In genomic region chr8:123374239-123374578, GRCm38 (mm10) we compare ENCODE assay signal across 9 mouse cellular contexts. TPM values are rescaled to one million over a fixed set of nuclear protein-coding genes. Genes with fewer than 3 reads are reported as not detected.
DNase-seq lines count a peak whose midpoint lies in the region; ATAC-seq and TF ChIP-seq lines count a peak whose summit lies in the region.
"Had no signal": no experiment of that assay in that cellular context is flagged by ENCODE, and none has a peak within 500 bp of the region (broad histone marks: within the 10 kb centered on the region; RNA-seq: fewer than 3 reads in every experiment).

No protein-coding gene starts in this region.

- peaks cover 6% of the 10 kb centered on the region; the same call in 1 of the 2 replicates for H3K4me1 ChIP-seq in brown adipose tissue, adult 24 weeks (ENCODE audit: control insufficient read depth, insufficient read depth, insufficient read length, low read length)
- peaks cover 21% of the 10 kb centered on the region for H3K4me1 ChIP-seq in heart, embryonic 15.5 days (replicated peaks)
- peaks cover 9 to 11% of the 10 kb centered on the region in 2 experiments for H3K4me1 ChIP-seq in liver, embryonic 14.5 days (replicated peaks; ENCODE audit: control insufficient read depth in 2 of 2, insufficient read depth in 2 of 2, low read length in 1 of 2)
- peaks cover 6% of the 10 kb centered on the region; the same call in 1 of the 2 replicates for H3K4me1 ChIP-seq in neural tube, embryonic 11.5 days (ENCODE audit: control insufficient read depth, insufficient read depth, low read length)
- H3K4me1 ChIP-seq in stomach, postnatal 0 days (replicated peaks; ENCODE audit: control insufficient read depth, insufficient read depth), result no peaks in the 10 kb centered on the region

- H3K4me2 ChIP-seq in heart, embryonic 15.5 days, result peak overlapping the region; percentile 88
- peak overlapping the region; percentile 94 for H3K4me2 ChIP-seq in liver, embryonic 14.5 days (ENCODE audit: low read depth)
- peak overlapping the region; percentile 67 for H3K4me2 ChIP-seq in neural tube, embryonic 11.5 days (ENCODE audit: low read depth)
- H3K4me2 ChIP-seq in stomach, postnatal 0 days (replicated peaks; ENCODE audit: low read depth), result peak overlapping the region; percentile 86

- H3K9me3 ChIP-seq in heart, embryonic 15.5 days (replicated peaks), result no peaks in the 10 kb centered on the region
- no peaks in the 10 kb centered on the region for H3K9me3 ChIP-seq in liver, embryonic 14.5 days (ENCODE audit: control insufficient read depth, low read length)
- H3K9me3 ChIP-seq in neural tube, embryonic 11.5 days (ENCODE audit: control insufficient read depth, low read length), result no peaks in the 10 kb centered on the region
- no peaks in the 10 kb centered on the region for H3K9me3 ChIP-seq in stomach, postnatal 0 days (ENCODE audit: control insufficient read depth, low read length)

- H3K4me3 ChIP-seq in brown adipose tissue, adult 24 weeks (ENCODE audit: insufficient read depth, low read depth, low read length), result peak overlapping the region; percentile 99
- peak overlapping the region; percentile 80 for H3K4me3 ChIP-seq in heart, embryonic 15.5 days
- peak overlapping the region; percentile 79 to 97 for H3K4me3 ChIP-seq in liver, embryonic 14.5 days (ENCODE audit: insufficient read depth in 1 of 2, low read depth in 2 of 2, low read length in 2 of 2)
- peak overlapping the region; percentile 82 for H3K4me3 ChIP-seq in neural tube, embryonic 11.5 days (ENCODE audit: low read depth, low read length)
- H3K4me3 ChIP-seq in stomach, postnatal 0 days (ENCODE audit: low read depth, low read length), result peak overlapping the region; percentile 84

- TF ChIP-seq CTCF in liver, embryonic 14.5 days (IDR thresholded peaks at IDR 0.05; ENCODE audit: low read depth), result no peak
- TF ChIP-seq CTCF in stomach, postnatal 0 days (IDR thresholded peaks at IDR 0.05; ENCODE audit: low read depth), result no peak

- TF ChIP-seq EP300 in liver, embryonic 14.5 days (IDR thresholded peaks at IDR 0.05; ENCODE audit: low read depth), result no peak
- TF ChIP-seq EP300 in stomach, postnatal 0 days (optimal IDR thresholded peaks at IDR 0.05), result no peak

- H3K9ac ChIP-seq in heart, embryonic 15.5 days, result peak overlapping the region; percentile 73
- peak overlapping the region; percentile 90 for H3K9ac ChIP-seq in liver, embryonic 14.5 days (replicated peaks)
- peak overlapping the region; percentile 77 for H3K9ac ChIP-seq in neural tube, embryonic 11.5 days (ENCODE audit: low read length)
- peak overlapping the region; percentile 94 for H3K9ac ChIP-seq in stomach, postnatal 0 days (ENCODE audit: low read length)

- H3K27ac ChIP-seq in brown adipose tissue, adult 24 weeks (replicated peaks; ENCODE audit: low read depth, low read length), result peak overlapping the region; percentile 97
- peak overlapping the region; percentile 95 for H3K27ac ChIP-seq in heart, embryonic 15.5 days
- peak overlapping the region; percentile 81 for H3K27ac ChIP-seq in liver, embryonic 14.5 days
- peak overlapping the region; percentile 92 for H3K27ac ChIP-seq in neural tube, embryonic 11.5 days (ENCODE audit: low read depth, low read length)
- H3K27ac ChIP-seq in stomach, postnatal 0 days (replicated peaks), result peak overlapping the region; percentile 98

- H3K27me3 ChIP-seq in heart, embryonic 15.5 days, result no peaks in the 10 kb centered on the region
- H3K27me3 ChIP-seq in liver, embryonic 14.5 days (ENCODE audit: control insufficient read depth, insufficient read depth, low read length), result no peaks in the 10 kb centered on the region
- H3K27me3 ChIP-seq in neural tube, embryonic 11.5 days (ENCODE audit: control insufficient read depth, insufficient read depth, low read length), result no peaks in the 10 kb centered on the region
- no peaks in the 10 kb centered on the region for H3K27me3 ChIP-seq in stomach, postnatal 0 days (ENCODE audit: control insufficient read depth, insufficient read depth, low read length)

- DNase-seq in CD4-positive, CD25-positive, alpha-beta regulatory T cell, adult 2 months (ENCODE audit: low read depth, low spot score), result peak; percentile 97
- DNase-seq in fibroblast of lung, adult 2 months (ENCODE audit: low read depth), result peak; percentile 72
- DNase-seq in kidney, postnatal 25 days, result peak; percentile 96 to 98
- peak; percentile 81 to 83 (median 82) for DNase-seq in liver, embryonic 14.5 days (ENCODE audit: low read depth in 3 of 3, low spot score in 3 of 3)
- DNase-seq in neural tube, embryonic 11.5 days (ENCODE audit: low spot score), result peak; percentile 96
- peak; percentile 94 for DNase-seq in stomach, postnatal 0 days (ENCODE audit: low spot score)

- peaks cover 6% of the 10 kb centered on the region; the same call in 1 of the 2 replicates for H3K36me3 ChIP-seq in heart, embryonic 15.5 days
- H3K36me3 ChIP-seq in liver, embryonic 14.5 days (replicated peaks; ENCODE audit: control insufficient read depth, insufficient read depth, low read depth), result no peaks in the 10 kb centered on the region; the same call in 1 of the 2 replicates
- H3K36me3 ChIP-seq in neural tube, embryonic 11.5 days (ENCODE audit: control insufficient read depth, insufficient read depth, low read length), result no peaks in the 10 kb centered on the region
- H3K36me3 ChIP-seq in stomach, postnatal 0 days (ENCODE audit: control insufficient read depth, insufficient read depth, low read length), result no peaks in the 10 kb centered on the region

- under 1% methylated on average over 20 of the region's 20 CpGs for WGBS in heart, embryonic 15.5 days
- WGBS in liver, embryonic 14.5 days (ENCODE audit: insufficient replicate concordance), result under 1% methylated on average over 20 of the region's 20 CpGs
- WGBS in neural tube, embryonic 11.5 days, result 2% methylated on average over 20 of the region's 20 CpGs
- 0% methylated on average over 14 of the region's 20 CpGs for whole genome bisulfite sequencing in stomach, postnatal 0 days

- peak; percentile 81 for ATAC-seq in heart, embryonic 15.5 days (replicated peaks; ENCODE audit: insufficient number of reproducible peaks, insufficient read depth, low FRiP score, low read depth)
- peak; percentile 75 for ATAC-seq in liver, embryonic 14.5 days (ENCODE audit: insufficient read depth)
- ATAC-seq in neural tube, embryonic 11.5 days (ENCODE audit: insufficient read depth, low FRiP score, low TSS enrichment), result peak; percentile 80
- ATAC-seq in stomach, postnatal 0 days (ENCODE audit: low FRiP score, low TSS enrichment), result peak; percentile 86

RNA-seq across cellular contexts. Expression of gene Tcf25, which starts 0.7 kb away (rescaled TPM):
- polyA plus RNA-seq in brown adipose tissue, adult 24 weeks (2012; ENCODE audit: insufficient read depth, insufficient read length, missing spikeins), result 203 and 244 TPM in 2 replicates
- polyA plus RNA-seq in heart, embryonic 15.5 days (2015; fragmentation: Nextera tagmentation; extraction: Ambion mirVana), result 137 and 144 TPM in 2 replicates
- polyA plus RNA-seq in liver, embryonic 14.5 days (2012; rRNA removed), result 37.8 and 45.6 TPM in 2 replicates
- 44.0 and 53.1 TPM in 2 replicates for polyA plus RNA-seq in liver, embryonic 14.5 days (2014; fragmentation: Nextera tagmentation; extraction: Ambion mirVana)
- 211 and 217 TPM in 2 replicates for polyA plus RNA-seq in neural tube, embryonic 11.5 days (2014; fragmentation: Nextera tagmentation; extraction: Ambion mirVana)
- 133 and 146 TPM in 2 replicates for polyA plus RNA-seq in stomach, postnatal 0 days (2015; fragmentation: Nextera tagmentation; extraction: Ambion mirVana)

RNA-seq across cellular contexts. Expression of gene Mc1r, which starts 32.7 kb away (rescaled TPM):
- not detected in 2 replicates for polyA plus RNA-seq in brown adipose tissue, adult 24 weeks (2012; ENCODE audit: insufficient read depth, insufficient read length, missing spikeins)
- polyA plus RNA-seq in heart, embryonic 15.5 days (2015; fragmentation: Nextera tagmentation; extraction: Ambion mirVana), result 0.08 TPM in 1 of 2 replicates, not detected in the other
- 0.03 TPM in 2 replicates for polyA plus RNA-seq in liver, embryonic 14.5 days (2012; rRNA removed)
- not detected in 2 replicates for polyA plus RNA-seq in liver, embryonic 14.5 days (2014; fragmentation: Nextera tagmentation; extraction: Ambion mirVana)
- 0.20 TPM in 1 of 2 replicates, not detected in the other for polyA plus RNA-seq in neural tube, embryonic 11.5 days (2014; fragmentation: Nextera tagmentation; extraction: Ambion mirVana)
- polyA plus RNA-seq in stomach, postnatal 0 days (2015; fragmentation: Nextera tagmentation; extraction: Ambion mirVana), result 0.05 TPM in 1 of 2 replicates, not detected in the other
- polyA plus RNA-seq: gonadal fat pad, adult 2 months had no signal

RNA-seq across cellular contexts. Expression of gene Tubb3, which starts 37.0 kb away (rescaled TPM):
- 0.75 TPM in 1 of 2 replicates, not detected in the other for polyA plus RNA-seq in brown adipose tissue, adult 24 weeks (2012; ENCODE audit: insufficient read depth, insufficient read length, missing spikeins)
- polyA plus RNA-seq in heart, embryonic 15.5 days (2015; fragmentation: Nextera tagmentation; extraction: Ambion mirVana), result 2.1 and 21.6 TPM in 2 replicates
- 0.70 and 3.8 TPM in 2 replicates for polyA plus RNA-seq in liver, embryonic 14.5 days (2012; rRNA removed)
- polyA plus RNA-seq in liver, embryonic 14.5 days (2014; fragmentation: Nextera tagmentation; extraction: Ambion mirVana), result 0.29 and 0.42 TPM in 2 replicates
- polyA plus RNA-seq in neural tube, embryonic 11.5 days (2014; fragmentation: Nextera tagmentation; extraction: Ambion mirVana), result 872 and 1,012 TPM in 2 replicates
- polyA plus RNA-seq in stomach, postnatal 0 days (2015; fragmentation: Nextera tagmentation; extraction: Ambion mirVana), result 24.4 and 24.7 TPM in 2 replicates

RNA-seq across cellular contexts. Expression of gene Spire2, which starts 41.7 kb away (rescaled TPM):
- polyA plus RNA-seq in brown adipose tissue, adult 24 weeks (2012; ENCODE audit: insufficient read depth, insufficient read length, missing spikeins), result not detected in 2 replicates
- 0.33 and 1.4 TPM in 2 replicates for polyA plus RNA-seq in heart, embryonic 15.5 days (2015; fragmentation: Nextera tagmentation; extraction: Ambion mirVana)
- polyA plus RNA-seq in liver, embryonic 14.5 days (2012; rRNA removed), result 3.0 TPM in 2 replicates
- polyA plus RNA-seq in liver, embryonic 14.5 days (2014; fragmentation: Nextera tagmentation; extraction: Ambion mirVana), result 2.2 and 2.9 TPM in 2 replicates
- polyA plus RNA-seq in neural tube, embryonic 11.5 days (2014; fragmentation: Nextera tagmentation; extraction: Ambion mirVana), result 16.9 and 17.3 TPM in 2 replicates
- 12.4 and 13.1 TPM in 2 replicates for polyA plus RNA-seq in stomach, postnatal 0 days (2015; fragmentation: Nextera tagmentation; extraction: Ambion mirVana)

RNA-seq across cellular contexts. Expression of gene Def8, which starts 49.1 kb away (rescaled TPM):
- 14.4 and 15.7 TPM in 2 replicates for polyA plus RNA-seq in brown adipose tissue, adult 24 weeks (2012; ENCODE audit: insufficient read depth, insufficient read length, missing spikeins)
- polyA plus RNA-seq in heart, embryonic 15.5 days (2015; fragmentation: Nextera tagmentation; extraction: Ambion mirVana), result 25.7 and 33.3 TPM in 2 replicates
- polyA plus RNA-seq in liver, embryonic 14.5 days (2012; rRNA removed), result 7.1 and 8.0 TPM in 2 replicates
- 10.5 and 12.6 TPM in 2 replicates for polyA plus RNA-seq in liver, embryonic 14.5 days (2014; fragmentation: Nextera tagmentation; extraction: Ambion mirVana)
- polyA plus RNA-seq in neural tube, embryonic 11.5 days (2014; fragmentation: Nextera tagmentation; extraction: Ambion mirVana), result 36.5 and 41.7 TPM in 2 replicates
- 20.6 and 22.5 TPM in 2 replicates for polyA plus RNA-seq in stomach, postnatal 0 days (2015; fragmentation: Nextera tagmentation; extraction: Ambion mirVana)

Comparison
In these comparisons a context has a peak if more than half of its experiments do, and no peak if none do; other contexts are left out.
1. Peak in every context shown above with its lines: DNase-seq, ATAC-seq, H3K4me3 ChIP-seq and H3K27ac ChIP-seq.
2. RNA of gene Tubb3, which starts 37.0 kb away (polyA plus RNA-seq): 872 to 1,012 TPM in neural tube, embryonic 11.5 days; 24.4 to 24.7 TPM in stomach, postnatal 0 days, 2.1 to 21.6 TPM in heart, embryonic 15.5 days, 0.75 TPM in brown adipose tissue, adult 24 weeks and 0.29 to 3.8 TPM in liver, embryonic 14.5 days; every median in the first group is over 10 times any median in the second.